Mouse (Mus musculus) forebrain, embryonic 13.5 days (tissue): ENCODE results near the gene Rgs8. TPM values are rescaled to one million over a fixed set of nuclear protein-coding genes. Genes with fewer than 3 reads are reported as not detected.

Experiments
- ATAC-seq: fragments of 200-750 bp; cut with Nextera tagmentation; 2 replicates; pipeline ENCODE4 v1.8.0; 2017
- H3K27ac ChIP-seq: fragments of 300-500 bp; sonication (generic); 2 replicates; pipeline ENCODE4 v1.5.1; 2015; ENCODE audit warnings: inconsistent platforms, mild to moderate bottlenecking, moderate library complexity
- H3K27me3 ChIP-seq: fragments of 300-500 bp; sonication (generic); 2 replicates; pipeline ENCODE4 v1.6.1; 2015; ENCODE audit warnings: mild to moderate bottlenecking, inconsistent platforms
- H3K36me3 ChIP-seq: fragments of 300-500 bp; sonication (generic); 2 replicates; pipeline ENCODE4 v1.6.1; 2015; ENCODE audit warnings: mild to moderate bottlenecking, inconsistent platforms; ENCODE audit not compliant: poor library complexity, severe bottlenecking
- H3K4me1 ChIP-seq: fragments of 300-500 bp; sonication (generic); 2 replicates; pipeline ENCODE4 v1.6.1; 2015; ENCODE audit warnings: inconsistent platforms
- H3K4me2 ChIP-seq: fragments of 300-500 bp; sonication (generic); 2 replicates; pipeline ENCODE4 v1.6.1; 2015; ENCODE audit warnings: inconsistent platforms, mild to moderate bottlenecking, moderate library complexity
- H3K4me3 ChIP-seq: fragments of 300-500 bp; sonication (generic); 2 replicates; pipeline ENCODE4 v1.5.1; 2015; ENCODE audit warnings: mild to moderate bottlenecking, inconsistent platforms
- H3K9ac ChIP-seq: fragments of 300-500 bp; sonication (generic); 2 replicates; pipeline ENCODE4 v1.6.1; 2015; ENCODE audit warnings: mild to moderate bottlenecking, inconsistent platforms
- H3K9me3 ChIP-seq: fragments of 300-500 bp; sonication (generic); replicated peaks from 2 replicates; pipeline ENCODE4 v1.6.1; 2016; ENCODE audit warnings: inconsistent platforms
- WGBS: fragments of 180-500 bp; shearing (Covaris S2); methylation state at CpG from one replicate; pipeline ENCODE4 v1.1.7; 2015; 5-methylcytosine and 5-hydroxymethylcytosine counted together
- polyA plus RNA-seq: library from polyadenylated mRNA; unstranded; fragments of >200 nt; fragmentation: Nextera tagmentation; extraction: Ambion mirVana; gene quantifications from 2 replicates; pipeline ENCODE4 v1.2.1, GENCODE M21; 2015

Gene Rgs8
- polyA plus RNA-seq, 1 experiment from 2014 or later = 14.6 TPM

DNA sequence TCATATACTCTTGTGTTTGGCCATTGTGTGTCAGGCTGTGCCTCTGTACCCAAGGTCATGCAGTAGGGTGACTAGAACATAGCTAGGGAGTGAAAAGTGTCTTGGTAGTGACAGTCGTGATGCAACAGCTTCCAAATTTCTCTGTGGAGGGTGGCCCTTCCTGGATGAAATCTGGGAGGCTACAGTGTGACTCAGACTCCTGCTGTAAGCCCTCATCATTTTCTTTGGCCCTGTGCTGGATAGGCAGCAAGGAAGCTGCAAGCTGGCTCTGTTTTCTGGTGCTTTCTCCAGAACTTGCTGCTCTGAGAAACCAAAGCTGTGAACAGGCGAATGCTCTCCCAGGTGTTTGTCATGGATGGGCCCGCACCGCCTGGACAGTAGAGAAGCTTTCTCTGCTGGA lies 43.7 kb downstream of the Rgs8 start:
- H3K4me2 ChIP-seq = no peak overlapping the region
- H3K9me3 ChIP-seq = no peaks in the 10 kb centered on the region
- H3K4me1 ChIP-seq = 0 out of 2 replicates have a peak, but pooled peaks cover 8% of the 10 kb centered on the region
- peaks cover 19% of the 10 kb centered on the region; the same call in 1 of the 2 replicates for H3K36me3 ChIP-seq
- 91% methylated on average over 4 of the region's 4 CpGs for WGBS
- H3K9ac ChIP-seq = no peak overlapping the region
- H3K4me3 ChIP-seq = no peak overlapping the region
- H3K27me3 ChIP-seq = no peaks in the 10 kb centered on the region
- no peak for ATAC-seq
- H3K27ac ChIP-seq = no peak overlapping the region

GRCm38 (mm10) chr1:153697581-153698251 lies 44.9 kb downstream of the Rgs8 start:
- H3K27me3 ChIP-seq = no peaks in the 10 kb centered on the region

DNA sequence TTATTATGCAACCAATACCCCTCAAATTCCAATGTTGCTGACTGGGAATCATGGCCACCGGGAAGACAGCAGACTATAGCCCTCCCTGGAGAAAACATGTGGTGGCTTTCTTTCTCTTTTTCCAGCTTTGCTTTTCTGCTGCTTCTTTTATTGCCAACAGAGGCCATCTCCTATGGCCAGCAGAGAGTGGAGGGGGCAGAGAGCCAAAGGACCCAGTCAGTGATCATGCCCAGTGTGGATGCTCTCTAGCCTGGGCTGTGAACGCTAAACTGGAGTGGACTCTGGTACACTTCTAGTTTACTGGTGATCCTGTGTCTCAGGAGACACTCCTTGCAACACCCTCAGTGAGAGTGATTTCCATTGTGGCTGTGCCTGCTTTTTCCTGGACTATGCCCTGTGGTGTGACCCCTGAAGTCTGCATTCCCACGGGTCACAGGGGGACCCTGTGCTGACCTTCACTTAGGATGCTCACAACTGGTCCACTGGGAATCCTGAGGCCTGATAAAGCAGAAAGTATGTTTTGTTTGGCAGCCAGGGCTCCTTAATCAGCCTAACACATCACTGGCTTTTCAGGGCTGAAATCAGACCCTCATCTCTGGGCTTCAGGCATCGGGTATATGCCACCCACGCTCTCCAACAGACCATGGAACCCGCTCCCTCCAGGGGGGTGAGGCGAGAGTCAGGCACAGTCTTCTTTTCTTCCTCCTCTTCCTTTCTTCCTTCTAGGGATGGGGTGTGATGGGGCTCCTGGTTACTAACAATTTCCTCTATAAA lies 45.7 kb downstream of the Rgs8 start:
- Histone ChIP-seq H3K27me3 (no peaks in the 10 kb centered on the region), H3K9me3 (no peaks in the 10 kb centered on the region), H3K36me3 (peaks cover 9% of the 10 kb centered on the region; the same call in 1 of the 2 replicates), H3K4me3 (no peak overlapping the region), H3K4me1 (peaks cover 21% of the 10 kb centered on the region), H3K27ac (no peak overlapping the region), H3K4me2 (no peak overlapping the region), H3K9ac (no peak overlapping the region)
- WGBS = 80% methylated on average over 7 of the region's 7 CpGs
- ATAC-seq = no peak

More at GRCm38 (mm10) chr1:153697581-153698251, 44.9 kb downstream of the Rgs8 start:
- H3K4me3 ChIP-seq = no peak overlapping the region
- H3K4me2 ChIP-seq = no peak overlapping the region
- H3K9ac ChIP-seq = no peak overlapping the region
- peaks cover 14% of the 10 kb centered on the region; the same call in 1 of the 2 replicates for H3K36me3 ChIP-seq
- 0 out of 2 replicates have a peak, but pooled peaks have one; percentile 55 for ATAC-seq
- peaks cover 13% of the 10 kb centered on the region for H3K4me1 ChIP-seq
- no peak overlapping the region for H3K27ac ChIP-seq
- WGBS = 67% methylated on average over 16 of the region's 16 CpGs
- H3K9me3 ChIP-seq = no peaks in the 10 kb centered on the region

DNA sequence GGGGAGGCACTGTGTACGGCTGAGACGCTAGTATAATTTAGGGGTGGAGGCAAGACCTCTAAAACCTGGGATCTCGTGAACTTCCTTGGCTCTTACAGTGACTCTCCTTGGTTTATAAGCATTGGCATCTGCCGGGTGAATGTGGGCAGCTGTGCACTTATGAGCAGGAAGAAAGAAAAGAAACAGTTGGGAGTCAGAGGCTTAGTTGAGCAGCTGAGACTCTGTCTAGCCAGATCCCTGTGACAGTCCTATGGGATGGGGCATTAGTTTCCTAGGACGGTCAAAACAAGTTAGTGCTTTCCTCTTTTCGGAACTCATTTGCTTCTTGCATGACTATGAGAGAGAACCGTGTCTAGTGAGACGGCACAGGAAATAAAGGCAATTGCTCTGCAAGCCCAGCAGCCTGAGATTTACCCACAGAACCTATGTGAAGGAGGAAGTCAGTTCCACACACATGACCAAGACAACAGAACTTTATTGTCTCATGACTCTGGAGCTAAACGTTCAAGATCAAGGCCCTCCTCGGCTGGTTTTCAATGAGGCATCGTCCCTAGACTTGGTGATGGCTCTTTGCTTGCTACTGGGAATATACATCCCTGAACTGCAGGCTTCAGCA lies 47.7 kb downstream of the Rgs8 start:
- Histone ChIP-seq H3K27me3 (no peaks in the 10 kb centered on the region), H3K9me3 (no peaks in the 10 kb centered on the region), H3K36me3 (no peaks in the 10 kb centered on the region), H3K4me3 (no peak overlapping the region), H3K27ac (no peak overlapping the region), H3K4me1 (peaks cover 39% of the 10 kb centered on the region), H3K4me2 (no peak overlapping the region), H3K9ac (no peak overlapping the region)
- ATAC-seq = no peak
- WGBS = 85% methylated on average over 11 of the region's 11 CpGs

DNA sequence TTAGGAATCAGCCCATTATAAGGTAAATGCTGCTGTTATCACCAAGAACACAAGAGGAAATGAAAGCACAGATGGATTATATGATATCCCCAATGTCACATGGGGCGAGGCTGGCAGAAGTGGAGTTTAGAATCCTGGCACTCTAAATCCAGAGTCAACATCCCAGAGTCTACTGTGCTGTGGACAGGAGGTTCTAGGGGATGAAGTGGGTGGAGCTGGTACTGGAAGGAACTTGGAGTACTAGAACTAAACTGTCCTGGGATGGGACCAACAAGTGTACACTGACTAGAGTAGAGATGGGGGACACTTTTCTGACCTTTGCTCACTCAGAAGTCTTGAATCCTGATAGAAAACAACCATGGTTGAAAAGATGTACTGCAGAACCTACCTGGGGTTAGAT lies 48.6 kb downstream of the Rgs8 start:
- no peak overlapping the region for H3K4me2 ChIP-seq
- H3K9ac ChIP-seq = no peak overlapping the region
- peaks cover 39% of the 10 kb centered on the region for H3K4me1 ChIP-seq
- no peak overlapping the region for H3K27ac ChIP-seq
- no peaks in the 10 kb centered on the region for H3K36me3 ChIP-seq
- WGBS = 97% methylated on average over 1 of the region's 1 CpGs
- no peak overlapping the region for H3K4me3 ChIP-seq
- ATAC-seq = no peak
- no peaks in the 10 kb centered on the region; the same call in 1 of the 2 replicates for H3K9me3 ChIP-seq
- H3K27me3 ChIP-seq = no peaks in the 10 kb centered on the region

DNA sequence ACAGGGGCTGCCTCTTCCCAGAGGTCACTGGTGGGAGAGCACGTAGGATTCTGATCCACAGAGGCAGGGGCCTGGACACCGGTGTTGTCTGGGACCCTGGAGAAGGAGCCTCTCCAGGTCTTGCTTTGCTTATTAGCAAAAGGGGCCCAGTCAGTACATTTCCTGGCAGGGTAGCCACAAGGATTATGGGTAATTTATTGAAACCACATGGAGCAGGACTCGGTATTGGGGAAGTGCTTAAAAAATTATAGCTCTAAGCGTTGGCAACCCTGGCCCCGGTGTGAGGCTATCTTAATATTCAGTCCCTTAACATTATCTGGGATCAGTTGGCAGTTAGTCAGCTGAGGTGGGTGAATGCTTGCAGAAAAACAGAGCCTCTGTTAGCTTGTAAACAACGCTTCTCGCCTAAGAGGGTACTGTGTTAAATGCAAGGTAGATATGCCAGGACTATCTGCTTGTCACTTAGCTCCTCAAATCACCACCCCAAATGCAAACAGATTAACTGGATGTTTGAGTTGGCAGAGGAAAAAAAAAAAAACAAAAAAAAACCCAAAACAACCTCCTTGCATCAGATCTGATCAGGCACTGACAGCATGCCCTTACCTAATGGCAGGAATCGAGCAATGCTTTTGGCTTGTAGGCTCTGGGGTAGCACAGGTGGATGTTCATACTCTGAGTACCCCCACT lies 49.5 kb downstream of the Rgs8 start:
- no peak for ATAC-seq
- H3K36me3 ChIP-seq = no peaks in the 10 kb centered on the region
- peaks cover 39% of the 10 kb centered on the region for H3K4me1 ChIP-seq
- H3K27ac ChIP-seq = peak overlapping the region; percentile 84
- H3K27me3 ChIP-seq = no peaks in the 10 kb centered on the region
- no peak overlapping the region for H3K4me2 ChIP-seq
- no peaks in the 10 kb centered on the region; the same call in 1 of the 2 replicates for H3K9me3 ChIP-seq
- no peak overlapping the region for H3K4me3 ChIP-seq
- 80% methylated on average over 8 of the region's 8 CpGs for WGBS
- no peak overlapping the region for H3K9ac ChIP-seq

DNA sequence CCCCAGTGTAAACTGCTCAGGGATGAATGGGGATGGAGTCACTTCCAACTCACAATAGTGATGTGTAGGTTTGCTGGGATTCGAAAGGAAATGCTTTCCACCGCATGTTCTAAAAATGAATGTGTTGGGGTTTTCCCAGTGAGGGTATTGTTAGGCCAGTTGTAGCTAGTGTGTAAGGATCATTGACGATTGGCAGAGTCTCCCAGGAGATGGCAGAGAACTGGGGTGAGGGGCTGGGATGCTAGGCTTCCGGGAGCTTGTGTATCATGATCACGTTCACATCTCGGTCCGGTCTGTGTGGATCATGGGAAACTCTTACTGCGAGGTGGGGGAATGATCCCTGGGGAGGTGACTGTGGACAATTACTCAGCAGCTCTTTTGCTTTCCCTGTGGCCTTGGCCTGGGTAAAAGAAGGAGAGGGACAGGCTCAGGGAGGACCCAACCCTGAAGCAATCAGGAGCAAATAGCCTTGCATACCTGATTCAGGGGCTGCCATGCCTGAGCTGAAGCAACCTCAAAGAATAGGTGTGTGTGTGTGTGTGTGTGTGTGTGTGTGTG lies 50.1 kb downstream of the Rgs8 start:
- Histone ChIP-seq H3K36me3 (no peaks in the 10 kb centered on the region), H3K4me1 (peaks cover 39% of the 10 kb centered on the region), H3K27me3 (no peaks in the 10 kb centered on the region), H3K27ac (peak overlapping the region; percentile 84), H3K4me2 (peak overlapping the region; percentile 37), H3K9ac (no peak overlapping the region), H3K9me3 (no peaks in the 10 kb centered on the region; the same call in 1 of the 2 replicates), H3K4me3 (no peak overlapping the region)
- peak; percentile 16 for ATAC-seq
- WGBS = 30% methylated on average over 8 of the region's 8 CpGs

DNA sequence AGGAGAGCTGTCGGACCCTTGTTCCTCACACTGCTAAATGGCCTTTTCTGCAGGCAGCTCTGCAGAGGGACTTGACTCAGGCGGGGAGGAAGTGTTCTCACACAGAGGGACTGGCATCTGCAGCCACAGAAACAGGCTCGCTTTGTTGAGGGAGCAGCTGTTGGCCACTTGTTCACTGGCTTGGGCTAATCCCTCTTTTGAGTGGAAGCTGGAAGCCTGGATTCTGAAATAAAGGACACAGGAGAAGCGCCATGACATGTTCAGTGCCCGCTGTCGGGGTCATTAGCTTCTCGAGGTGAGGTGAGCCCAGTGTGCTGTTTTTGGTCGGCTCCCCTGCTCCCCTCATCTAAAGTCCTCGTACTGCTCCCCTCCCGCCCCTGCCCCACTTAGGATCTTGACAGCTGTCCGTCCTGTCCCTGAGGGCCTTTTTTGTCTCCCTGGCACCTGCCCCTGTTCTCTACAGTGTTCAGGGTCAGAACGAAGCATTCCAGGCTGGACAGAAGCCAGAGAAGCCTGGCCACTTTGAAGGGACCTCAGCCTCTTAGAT lies 50.7 kb downstream of the Rgs8 start:
- H3K9ac ChIP-seq = 0 out of 2 replicates have a peak overlapping the region, but pooled peaks have one; percentile 12
- no peaks in the 10 kb centered on the region for H3K27me3 ChIP-seq
- H3K4me2 ChIP-seq = peak overlapping the region; percentile 37
- WGBS = 1% methylated on average over 12 of the region's 12 CpGs
- H3K27ac ChIP-seq = peak overlapping the region; percentile 84
- no peaks in the 10 kb centered on the region; the same call in 1 of the 2 replicates for H3K9me3 ChIP-seq
- H3K36me3 ChIP-seq = no peaks in the 10 kb centered on the region
- H3K4me3 ChIP-seq = no peak overlapping the region
- peak; percentile 87 for ATAC-seq
- H3K4me1 ChIP-seq = peaks cover 39% of the 10 kb centered on the region

- 3% methylated on average over 7 of the region's 7 CpGs for WGBS
- H3K4me1 ChIP-seq = peaks cover 35% of the 10 kb centered on the region
- H3K4me3 ChIP-seq = no peak overlapping the region
- H3K27ac ChIP-seq = peak overlapping the region; percentile 84
- H3K4me2 ChIP-seq = peak overlapping the region; percentile 37
- H3K9ac ChIP-seq = peak overlapping the region; percentile 12; the same call in 1 of the 2 replicates
- no peaks in the 10 kb centered on the region for H3K36me3 ChIP-seq
- H3K9me3 ChIP-seq = no peaks in the 10 kb centered on the region; the same call in 1 of the 2 replicates
- H3K27me3 ChIP-seq = no peaks in the 10 kb centered on the region
- peak; percentile 70 for ATAC-seq
These were observed 51.3 kb downstream of the Rgs8 start for GRCm38 (mm10) chr1:153704174-153704573.

DNA sequence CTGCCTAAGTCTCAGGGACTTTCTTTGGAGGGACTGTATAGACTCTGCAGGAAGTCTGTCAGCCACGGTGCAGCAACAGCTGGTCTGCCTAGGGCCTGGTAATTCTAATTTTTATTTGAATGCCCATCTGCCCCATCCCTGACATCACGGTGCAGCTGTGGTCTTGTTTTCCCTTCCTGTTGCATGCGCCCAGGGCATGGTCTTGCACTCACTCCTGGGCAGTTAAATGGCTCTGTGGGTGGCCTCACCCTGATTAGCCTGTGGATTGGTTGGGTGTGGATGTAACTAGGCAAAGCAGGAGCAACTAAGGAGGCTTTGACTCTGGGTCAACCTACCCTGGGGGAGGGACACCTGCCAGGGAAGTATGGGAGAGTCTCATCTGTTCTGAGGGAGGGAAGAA lies 52.2 kb downstream of the Rgs8 start:
- no peaks in the 10 kb centered on the region; the same call in 1 of the 2 replicates for H3K9me3 ChIP-seq
- ATAC-seq = 0 out of 2 replicates have a peak, but pooled peaks have one; percentile 11
- H3K36me3 ChIP-seq = no peaks in the 10 kb centered on the region
- no peaks in the 10 kb centered on the region for H3K27me3 ChIP-seq
- no peak overlapping the region for H3K9ac ChIP-seq
- peaks cover 35% of the 10 kb centered on the region for H3K4me1 ChIP-seq
- H3K4me2 ChIP-seq = no peak overlapping the region
- H3K4me3 ChIP-seq = no peak overlapping the region
- peak overlapping the region; percentile 84; the same call in 1 of the 2 replicates for H3K27ac ChIP-seq
- 23% methylated on average over 3 of the region's 3 CpGs for WGBS

- no peaks in the 10 kb centered on the region; the same call in 1 of the 2 replicates for H3K9me3 ChIP-seq
- H3K27me3 ChIP-seq = no peaks in the 10 kb centered on the region
- peaks cover 17% of the 10 kb centered on the region for H3K4me1 ChIP-seq
- no peak overlapping the region for H3K4me3 ChIP-seq
- no peak overlapping the region for H3K27ac ChIP-seq
- no peak overlapping the region for H3K9ac ChIP-seq
- H3K36me3 ChIP-seq = no peaks in the 10 kb centered on the region
- no peak for ATAC-seq
- no peak overlapping the region for H3K4me2 ChIP-seq
- 82% methylated on average over 5 of the region's 5 CpGs for WGBS
These were observed 55.8 kb downstream of the Rgs8 start for GRCm38 (mm10) chr1:153708626-153709025.
